Mouse (Mus musculus): ENCODE measurements at regions not wholly inside any gene's neighbourhood (a gene's known extent, or its start where the extent isn't known, plus 50 kb on each side); places are given as distances from the start of the nearest gene placed in this dataset.

GRCm38 (mm10) chr7:82047456-82047855 is 55.4 kb upstream of the Bnc1 start:
- DNase-seq (ENCODE audit: low read depth), result no peak
- TF ChIP-seq CTCF (IDR thresholded peaks at IDR 0.05; ENCODE audit: borderline replicate concordance, extremely low read depth, insufficient read depth, insufficient read length) (no peak), POLR2A (IDR thresholded peaks at IDR 0.05; ENCODE audit: borderline replicate concordance, extremely low read depth, insufficient read depth, insufficient read length, poor library complexity, severe bottlenecking) (no peak)

- TF ChIP-seq POLR2A (IDR thresholded peaks at IDR 0.05; ENCODE audit: borderline replicate concordance, extremely low read depth, insufficient read depth, insufficient read length, poor library complexity, severe bottlenecking) (no peak), CTCF (IDR thresholded peaks at IDR 0.05; ENCODE audit: borderline replicate concordance, extremely low read depth, insufficient read depth, insufficient read length) (no peak)
- DNase-seq (ENCODE audit: low read depth), result no peak
Observed at GRCm38 (mm10) chr7:82053411-82053810, 61.3 kb upstream of the Bnc1 start.

- TF ChIP-seq POLR2A (IDR thresholded peaks at IDR 0.05; ENCODE audit: borderline replicate concordance, extremely low read depth, insufficient read depth, insufficient read length, poor library complexity, severe bottlenecking) (no peak), CTCF (IDR thresholded peaks at IDR 0.05; ENCODE audit: borderline replicate concordance, extremely low read depth, insufficient read depth, insufficient read length) (no peak)
- DNase-seq (ENCODE audit: low read depth), result peak; percentile 58
Observed at GRCm38 (mm10) chr7:82056551-82057230, 64.6 kb upstream of the Bnc1 start.

GRCm38 (mm10) chr7:82063407-82063806 is 71.3 kb upstream of the Bnc1 start:
- peak; percentile 80 for DNase-seq (ENCODE audit: low read depth)

GRCm38 (mm10) chr7:82069629-82070450 is 77.7 kb upstream of the Bnc1 start:
- TF ChIP-seq CTCF (IDR thresholded peaks at IDR 0.05; ENCODE audit: borderline replicate concordance, extremely low read depth, insufficient read depth, insufficient read length), result no peak
- TF ChIP-seq POLR2A (IDR thresholded peaks at IDR 0.05; ENCODE audit: borderline replicate concordance, extremely low read depth, insufficient read depth, insufficient read length, poor library complexity, severe bottlenecking), result no peak
- peak; percentile 59 for DNase-seq (ENCODE audit: low read depth)

More at GRCm38 (mm10) chr7:82063407-82063806, 71.3 kb upstream of the Bnc1 start:
- no peak for TF ChIP-seq CTCF (IDR thresholded peaks at IDR 0.05; ENCODE audit: borderline replicate concordance, extremely low read depth, insufficient read depth, insufficient read length)
- TF ChIP-seq POLR2A (IDR thresholded peaks at IDR 0.05; ENCODE audit: borderline replicate concordance, extremely low read depth, insufficient read depth, insufficient read length, poor library complexity, severe bottlenecking), result no peak

- no peak for DNase-seq (ENCODE audit: low read depth)
- no peak for TF ChIP-seq CTCF (IDR thresholded peaks at IDR 0.05; ENCODE audit: borderline replicate concordance, extremely low read depth, insufficient read depth, insufficient read length)
- TF ChIP-seq POLR2A (IDR thresholded peaks at IDR 0.05; ENCODE audit: borderline replicate concordance, extremely low read depth, insufficient read depth, insufficient read length, poor library complexity, severe bottlenecking), result no peak
Observed at GRCm38 (mm10) chr7:82070946-82071727, 79.0 kb upstream of the Bnc1 start.

- DNase-seq (ENCODE audit: low read depth), result no peak
- TF ChIP-seq CTCF (IDR thresholded peaks at IDR 0.05; ENCODE audit: borderline replicate concordance, extremely low read depth, insufficient read depth, insufficient read length) (no peak), POLR2A (IDR thresholded peaks at IDR 0.05; ENCODE audit: borderline replicate concordance, extremely low read depth, insufficient read depth, insufficient read length, poor library complexity, severe bottlenecking) (no peak)
Observed at GRCm38 (mm10) chr7:82075359-82075758, 83.3 kb upstream of the Bnc1 start.

- DNase-seq (ENCODE audit: low read depth), result peak; percentile 58
- TF ChIP-seq POLR2A (IDR thresholded peaks at IDR 0.05; ENCODE audit: borderline replicate concordance, extremely low read depth, insufficient read depth, insufficient read length, poor library complexity, severe bottlenecking), result no peak
- no peak for TF ChIP-seq CTCF (IDR thresholded peaks at IDR 0.05; ENCODE audit: borderline replicate concordance, extremely low read depth, insufficient read depth, insufficient read length)
Observed at GRCm38 (mm10) chr7:82081851-82082250, 89.8 kb upstream of the Bnc1 start.

GRCm38 (mm10) chr7:82082883-82083282 is 90.8 kb upstream of the Sh3gl3 start:
- DNase-seq (ENCODE audit: low read depth), result peak; percentile 51

GRCm38 (mm10) chr7:82084473-82084872 is 89.2 kb upstream of the Sh3gl3 start:
- TF ChIP-seq POLR2A (IDR thresholded peaks at IDR 0.05; ENCODE audit: borderline replicate concordance, extremely low read depth, insufficient read depth, insufficient read length, poor library complexity, severe bottlenecking) (no peak), CTCF (IDR thresholded peaks at IDR 0.05; ENCODE audit: borderline replicate concordance, extremely low read depth, insufficient read depth, insufficient read length) (no peak)

More at GRCm38 (mm10) chr7:82082883-82083282, 90.8 kb upstream of the Sh3gl3 start:
- no peak for TF ChIP-seq POLR2A (IDR thresholded peaks at IDR 0.05; ENCODE audit: borderline replicate concordance, extremely low read depth, insufficient read depth, insufficient read length, poor library complexity, severe bottlenecking)
- no peak for TF ChIP-seq CTCF (IDR thresholded peaks at IDR 0.05; ENCODE audit: borderline replicate concordance, extremely low read depth, insufficient read depth, insufficient read length)

GRCm38 (mm10) chr7:82085205-82085604 is 88.4 kb upstream of the Sh3gl3 start:
- no peak for DNase-seq (ENCODE audit: low read depth)
- TF ChIP-seq CTCF (IDR thresholded peaks at IDR 0.05; ENCODE audit: borderline replicate concordance, extremely low read depth, insufficient read depth, insufficient read length), result no peak
- no peak for TF ChIP-seq POLR2A (IDR thresholded peaks at IDR 0.05; ENCODE audit: borderline replicate concordance, extremely low read depth, insufficient read depth, insufficient read length, poor library complexity, severe bottlenecking)

More at GRCm38 (mm10) chr7:82084473-82084872, 89.2 kb upstream of the Sh3gl3 start:
- peak; percentile 26 for DNase-seq (ENCODE audit: low read depth)

Data from brain, embryonic 14.5 days (tissue).